Mouse (Mus musculus) lung, embryonic 14.5 days (tissue): ENCODE results near the gene Apol9b. TPM values are rescaled to one million over a fixed set of nuclear protein-coding genes. Genes with fewer than 3 reads are reported as not detected.

ENCODE experiments used
- ATAC-seq: fragments of 200-750 bp; cut with Nextera tagmentation; 2 replicates; pipeline ENCODE4 v1.8.0; 2017; ENCODE audit warnings: mild to moderate bottlenecking, moderate TSS enrichment, moderate library complexity; ENCODE audit not compliant: insufficient read depth
- DNase-seq: peaks from one replicate; pipeline ENCODE4 v3.0.0-alpha.2; 2015
- H3K27ac ChIP-seq: fragments of 300-500 bp; sonication (generic); 2 replicates; pipeline ENCODE4 v1.5.1; 2014; ENCODE audit warnings: low read depth, mild to moderate bottlenecking, moderate library complexity
- H3K27me3 ChIP-seq: fragments of 300-500 bp; sonication (generic); 2 replicates; pipeline ENCODE4 v1.6.1; 2014; ENCODE audit warnings: low read length, control low read depth; ENCODE audit not compliant: insufficient read depth
- H3K36me3 ChIP-seq: fragments of 300-500 bp; sonication (generic); 2 replicates; pipeline ENCODE4 v1.6.1; 2014; ENCODE audit warnings: control low read depth; ENCODE audit not compliant: insufficient read depth
- H3K4me1 ChIP-seq: fragments of 300-500 bp; sonication (generic); 2 replicates; pipeline ENCODE4 v1.6.1; 2014; ENCODE audit warnings: antibody characterized with exemption, control low read depth; ENCODE audit not compliant: insufficient read depth
- H3K4me2 ChIP-seq: fragments of 300-500 bp; sonication (generic); 2 replicates; pipeline ENCODE4 v1.6.1; 2014; ENCODE audit warnings: mild to moderate bottlenecking
- H3K4me3 ChIP-seq: fragments of 300-500 bp; sonication (generic); 2 replicates; pipeline ENCODE4 v1.5.1; 2014; ENCODE audit warnings: low read depth, low read length
- H3K9ac ChIP-seq: fragments of 300-500 bp; sonication (generic); 2 replicates; pipeline ENCODE4 v1.6.1; 2014
- H3K9me3 ChIP-seq: fragments of 300-500 bp; sonication (generic); 2 replicates; pipeline ENCODE4 v1.6.1; 2016; ENCODE audit warnings: low read depth, low read length, control low read depth
- CTCF ChIP-seq: IDR thresholded peaks from 2 replicates; pipeline ENCODE4 v1.5.1; 2016; ENCODE audit warnings: antibody characterized with exemption, low read depth
- WGBS: fragments of 180-500 bp; shearing (Covaris S2); extraction: QIAGEN DNeasy Blood & Tissue Kit; methylation state at CpG from one replicate; pipeline ENCODE4 v1.1.7; 2014; 5-methylcytosine and 5-hydroxymethylcytosine counted together
- polyA plus RNA-seq: library from polyadenylated mRNA; unstranded; fragments of >200 nt; fragmentation: Nextera tagmentation; extraction: Ambion mirVana; gene quantifications from 2 replicates; pipeline ENCODE4 v1.2.1, GENCODE M21; 2014

The Apol9b gene
- polyA plus RNA-seq, 1 experiment from 2014 or later, result not detected

DNA sequence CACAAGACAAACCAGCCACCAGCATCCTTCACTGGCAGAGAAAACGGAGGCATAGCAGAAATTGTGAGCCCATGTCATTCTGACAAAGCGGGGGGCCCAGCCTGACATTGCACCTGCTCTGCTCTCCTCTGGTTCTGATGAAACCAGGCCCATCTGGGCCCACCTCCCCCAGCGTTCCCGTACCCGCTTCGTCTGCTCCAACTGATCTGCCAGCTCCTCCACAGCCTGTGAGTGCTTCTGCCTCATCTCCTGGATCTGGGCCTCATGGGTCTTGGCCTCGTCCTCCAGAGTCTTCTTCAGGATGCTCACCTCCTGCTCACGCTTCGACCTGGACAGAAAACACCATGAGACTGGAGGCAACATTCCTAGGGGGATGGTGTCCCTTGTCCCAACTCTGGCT, 42.1 kb downstream of the Apol9b start:
- 93% methylated on average over 9 of the region's 9 CpGs for WGBS
- DNase-seq, result no peak
- TF ChIP-seq CTCF, result no peak
- Histone ChIP-seq H3K9ac (no peak overlapping the region), H3K4me3 (no peak overlapping the region), H3K36me3 (peaks cover 99% of the 10 kb centered on the region), H3K4me2 (no peak overlapping the region), H3K27ac (no peak overlapping the region), H3K4me1 (no peaks in the 10 kb centered on the region), H3K27me3 (no peaks in the 10 kb centered on the region), H3K9me3 (no peaks in the 10 kb centered on the region)
- no peak for ATAC-seq

DNA sequence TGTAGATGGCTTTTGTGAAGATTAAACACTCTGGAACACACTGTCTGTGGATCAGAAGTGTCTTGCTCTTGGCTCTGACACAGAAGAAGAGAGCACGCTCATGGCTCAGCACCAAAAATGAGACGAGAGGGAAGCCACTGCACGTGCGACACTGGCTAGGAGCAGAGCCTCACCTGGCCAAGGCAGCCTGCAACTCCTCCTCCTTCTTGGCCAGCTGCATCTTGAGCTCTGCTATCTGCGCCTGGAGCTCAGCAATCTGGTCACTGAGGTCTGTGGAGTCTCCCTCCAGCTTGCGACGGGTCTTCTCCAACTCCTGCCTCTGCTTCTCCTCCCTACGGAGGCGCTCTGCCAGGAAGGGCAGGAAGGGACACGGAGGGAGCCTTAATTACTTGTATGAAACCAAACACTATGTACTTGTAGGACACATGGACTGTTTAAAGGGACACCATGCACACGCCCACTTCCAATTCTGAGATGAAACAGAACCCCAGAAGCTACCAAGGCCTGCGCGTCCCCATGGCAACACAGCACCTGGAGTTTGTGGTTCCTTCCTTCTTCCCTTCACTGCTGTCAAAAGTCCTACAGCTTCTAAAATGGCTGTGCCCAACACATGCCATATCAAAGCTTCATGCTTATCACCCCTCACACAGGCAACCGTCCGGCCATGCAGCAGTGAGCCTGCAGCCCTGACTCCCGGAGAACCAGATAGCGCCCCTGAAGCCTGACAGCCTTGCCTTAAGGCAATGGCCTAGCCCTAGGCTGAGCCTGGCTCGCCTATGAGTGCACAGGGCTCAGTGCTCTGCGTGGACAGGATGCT, 44.5 kb downstream of the Apol9b start:
- Histone ChIP-seq H3K4me3 (no peak overlapping the region), H3K9ac (no peak overlapping the region), H3K4me1 (no peaks in the 10 kb centered on the region), H3K27ac (no peak overlapping the region), H3K27me3 (no peaks in the 10 kb centered on the region), H3K4me2 (no peak overlapping the region), H3K9me3 (no peaks in the 10 kb centered on the region), H3K36me3 (peaks cover 99% of the 10 kb centered on the region)
- TF ChIP-seq CTCF, result no peak
- no peak; the same call in 1 of the 2 replicates for ATAC-seq
- DNase-seq, result no peak
- 83% methylated on average over 19 of the region's 19 CpGs for WGBS

DNA sequence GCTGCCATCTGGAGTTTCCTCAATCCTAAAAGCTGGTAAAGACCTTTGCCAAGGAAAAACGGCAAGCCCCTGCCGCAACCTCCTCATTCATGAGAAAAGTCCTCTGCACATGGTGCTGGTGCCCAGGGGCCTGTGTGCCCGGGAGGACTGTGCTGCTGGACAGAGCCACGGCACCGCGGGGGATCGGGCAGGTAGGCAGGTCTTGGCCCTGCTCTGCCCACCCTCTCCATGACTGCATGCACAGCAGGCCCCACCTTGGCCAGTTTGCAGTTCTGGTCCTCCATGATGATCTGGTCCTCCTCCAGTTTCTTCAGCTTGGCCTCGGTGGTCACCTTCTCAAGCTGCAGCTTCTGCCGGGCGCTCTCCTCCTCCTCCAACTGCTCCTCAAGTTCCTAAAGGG, 45.5 kb downstream of the Apol9b start:
- no peaks in the 10 kb centered on the region for H3K27me3 ChIP-seq
- H3K9ac ChIP-seq, result no peak overlapping the region
- H3K36me3 ChIP-seq, result peaks cover 99% of the 10 kb centered on the region
- H3K27ac ChIP-seq, result no peak overlapping the region
- H3K4me1 ChIP-seq, result no peaks in the 10 kb centered on the region
- DNase-seq, result no peak
- TF ChIP-seq CTCF, result no peak
- WGBS, result 93% methylated on average over 10 of the region's 10 CpGs
- no peak overlapping the region for H3K4me2 ChIP-seq
- H3K4me3 ChIP-seq, result no peak overlapping the region
- H3K9me3 ChIP-seq, result no peaks in the 10 kb centered on the region
- no peak for ATAC-seq

DNA sequence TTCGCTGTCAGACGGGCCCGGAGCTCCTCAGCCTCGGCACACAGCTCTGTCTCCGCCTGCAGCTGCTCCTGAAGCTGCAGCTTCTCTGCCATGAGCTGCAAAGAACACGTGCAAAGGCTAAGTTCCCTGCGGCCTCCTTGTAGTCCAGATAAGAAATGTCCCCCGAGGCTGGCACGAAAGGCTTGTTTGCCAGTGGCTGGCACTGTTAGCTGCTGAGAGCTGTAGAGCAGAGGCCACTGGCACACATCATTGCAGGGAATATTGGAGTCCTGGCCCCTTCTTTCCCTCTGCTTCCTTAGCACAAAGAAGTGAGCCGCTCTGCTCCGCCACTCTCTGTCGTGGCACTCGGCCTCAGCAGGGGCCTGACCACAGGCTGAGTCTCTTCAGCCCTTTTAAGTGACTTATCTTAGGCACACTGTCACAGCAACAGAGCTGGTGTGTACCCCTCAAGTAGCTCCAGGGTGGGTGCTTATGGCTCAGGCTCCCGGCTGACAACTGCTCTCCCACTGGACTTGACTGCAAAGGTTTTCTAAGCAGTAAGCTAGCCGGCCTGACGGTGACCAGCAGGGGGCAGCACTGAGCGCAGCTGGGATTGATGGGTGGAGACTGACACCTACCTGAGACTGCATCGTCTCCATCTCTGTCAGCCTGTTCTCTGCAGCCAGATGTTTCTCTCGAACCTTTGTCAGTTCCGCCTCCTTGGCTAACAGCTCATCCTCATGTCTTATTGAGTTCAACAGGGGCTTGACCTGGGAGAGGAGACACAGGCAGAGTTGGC, 46.5 kb downstream of the Apol9b start:
- ATAC-seq, result no peak
- no peak overlapping the region for H3K27ac ChIP-seq

DNA sequence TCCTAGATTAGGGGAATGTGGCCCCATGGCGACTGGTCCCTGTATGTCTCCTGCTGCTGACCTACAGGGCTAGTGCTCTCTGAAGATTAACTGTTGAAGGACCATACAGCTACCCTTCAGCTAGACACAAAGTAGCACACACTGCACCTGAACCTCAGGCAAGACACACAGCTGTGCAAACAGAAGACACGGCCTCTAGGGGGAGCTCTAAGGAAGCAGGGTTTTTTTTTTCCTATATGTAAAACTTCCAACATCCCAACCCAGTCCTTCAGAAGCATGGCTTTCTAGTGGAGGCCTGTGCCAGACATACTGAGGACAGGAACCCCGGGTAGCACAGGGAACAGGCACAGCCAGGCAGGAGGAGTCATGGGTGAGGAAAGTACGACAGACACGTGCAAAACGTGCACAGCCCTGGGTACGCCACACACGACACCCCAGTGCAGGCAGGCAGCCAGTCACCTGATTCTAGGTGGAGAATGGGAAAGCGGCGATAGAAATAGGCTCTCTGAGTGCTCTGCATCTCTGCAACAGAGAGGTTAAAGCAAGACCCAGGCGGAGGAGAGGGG, 53.7 kb downstream of the Apol9b start:
- Histone ChIP-seq H3K27me3 (no peaks in the 10 kb centered on the region), H3K9ac (no peak overlapping the region), H3K9me3 (no peaks in the 10 kb centered on the region), H3K4me1 (no peaks in the 10 kb centered on the region), H3K27ac (no peak overlapping the region), H3K4me2 (no peak overlapping the region), H3K4me3 (no peak overlapping the region), H3K36me3 (peaks cover 100% of the 10 kb centered on the region)
- WGBS, result 80% methylated on average over 11 of the region's 11 CpGs
- ATAC-seq (no peak), DNase-seq (peak; percentile 70)
- peak; percentile 71 for TF ChIP-seq CTCF

More for the DNA sequence above, 46.5 kb downstream of the Apol9b start:
- H3K36me3 ChIP-seq, result peaks cover 99% of the 10 kb centered on the region
- peak; percentile 83 for DNase-seq
- 65% methylated on average over 20 of the region's 20 CpGs for WGBS
- H3K9me3 ChIP-seq, result no peaks in the 10 kb centered on the region
- no peak overlapping the region for H3K9ac ChIP-seq
- no peaks in the 10 kb centered on the region for H3K4me1 ChIP-seq
- H3K27me3 ChIP-seq, result no peaks in the 10 kb centered on the region
- no peak overlapping the region for H3K4me3 ChIP-seq
- TF ChIP-seq CTCF, result peak; percentile 99
- H3K4me2 ChIP-seq, result no peak overlapping the region

DNA sequence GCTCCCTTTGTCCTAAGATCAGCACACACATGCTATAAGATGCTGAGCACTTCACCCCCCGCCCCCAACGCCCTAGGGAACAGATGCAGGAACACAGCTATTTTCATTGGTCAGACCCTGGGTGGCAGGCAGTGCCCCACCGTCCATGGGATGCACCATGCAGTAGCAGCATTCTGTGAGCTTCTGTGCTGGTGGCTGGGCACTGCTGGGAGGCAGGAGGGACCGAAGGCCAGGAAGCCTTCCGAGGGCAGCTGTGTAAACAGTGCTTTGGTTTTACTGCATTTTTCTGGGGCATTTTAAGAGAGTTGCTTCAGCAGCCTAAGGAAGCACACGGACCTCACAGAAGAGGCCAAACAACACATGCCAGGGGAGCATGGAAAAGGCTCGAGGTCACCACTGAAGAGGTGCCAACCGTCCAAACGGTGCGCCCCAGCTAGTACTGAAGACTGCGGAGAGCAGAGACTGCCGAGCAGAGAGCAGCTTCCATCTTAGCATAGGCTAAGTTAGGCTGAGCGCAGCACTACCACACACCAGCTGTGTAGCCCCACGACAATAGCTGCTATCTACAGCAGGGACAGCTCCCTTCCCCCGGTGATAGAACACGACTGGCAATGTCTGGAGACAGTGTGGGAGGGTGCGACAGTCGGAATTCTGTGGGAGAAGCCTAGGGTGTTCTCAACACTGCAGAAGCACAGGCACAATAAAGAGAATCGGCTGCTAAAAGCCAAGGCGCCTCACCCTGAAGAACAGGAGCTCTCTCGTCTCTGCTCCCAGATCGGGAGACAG, 55.4 kb downstream of the Apol9b start:
- no peak overlapping the region for H3K4me3 ChIP-seq
- DNase-seq, result no peak
- 69% methylated on average over 22 of the region's 22 CpGs for WGBS
- no peak overlapping the region for H3K9ac ChIP-seq
- H3K9me3 ChIP-seq, result no peaks in the 10 kb centered on the region
- no peak overlapping the region for H3K27ac ChIP-seq
- H3K4me1 ChIP-seq, result no peaks in the 10 kb centered on the region
- no peak overlapping the region for H3K4me2 ChIP-seq
- no peak for TF ChIP-seq CTCF
- H3K36me3 ChIP-seq, result peaks cover 100% of the 10 kb centered on the region
- H3K27me3 ChIP-seq, result no peaks in the 10 kb centered on the region
- ATAC-seq, result no peak
